Comparison of ENCODE assay signal across 13 mouse cellular contexts in the genomic region with DNA sequence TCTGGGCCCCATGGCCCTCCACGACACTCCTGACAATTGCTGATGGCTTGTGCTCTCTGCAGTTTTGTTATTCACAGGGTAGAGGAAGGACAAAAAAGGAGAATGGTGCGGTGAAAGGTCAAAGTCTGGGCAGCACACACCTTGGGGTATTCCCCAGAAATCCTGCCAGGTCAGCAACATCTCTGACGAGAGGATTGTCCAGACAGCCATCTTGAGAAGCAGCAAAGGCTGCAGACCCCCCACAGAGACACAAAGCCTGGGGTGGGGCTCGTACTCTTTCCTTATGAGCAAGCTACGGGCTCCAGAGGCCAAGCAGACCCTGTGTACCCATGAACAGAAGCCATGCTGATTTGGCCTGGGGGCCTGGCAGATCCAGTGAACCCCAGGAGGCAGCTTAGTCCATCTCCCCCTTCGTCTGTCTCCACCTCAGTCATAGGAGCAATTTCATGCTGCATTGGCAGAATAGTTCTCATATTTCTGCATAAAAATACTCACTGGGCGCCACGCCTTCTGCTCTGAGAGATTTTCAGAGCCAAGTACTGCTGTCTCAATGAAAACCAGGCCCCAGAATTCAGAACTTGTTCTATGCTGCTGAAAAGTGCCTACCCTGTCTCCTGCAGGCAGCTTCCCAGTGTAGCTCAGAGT. TPM values are rescaled to one million over a fixed set of nuclear protein-coding genes. Genes with fewer than 3 reads are reported as not detected.
DNase-seq lines count a peak whose midpoint lies in the region; ATAC-seq lines count a peak whose summit lies in the region.
"Had no signal": no experiment of that assay in that cellular context is flagged by ENCODE, and none has a peak within 500 bp of the region (broad histone marks: within the 10 kb centered on the region; RNA-seq: fewer than 3 reads in every experiment).

No protein-coding gene starts in this region.

- no peak overlapping the region for H3K4me3 ChIP-seq in heart, embryonic 13.5 days
- no peak overlapping the region for H3K4me3 ChIP-seq in neural tube, embryonic 13.5 days
- H3K4me3 ChIP-seq in forebrain, embryonic 16.5 days (replicated peaks; ENCODE audit: low read length), result no peak overlapping the region
- H3K4me3 ChIP-seq: hindbrain, embryonic 10.5 days; liver, embryonic 13.5 days had no signal

- H3K4me1 ChIP-seq in heart, embryonic 13.5 days, result peaks cover 17% of the 10 kb centered on the region
- peaks cover 24% of the 10 kb centered on the region for H3K4me1 ChIP-seq in neural tube, embryonic 13.5 days (replicated peaks)
- peaks cover 12% of the 10 kb centered on the region for H3K4me1 ChIP-seq in forebrain, embryonic 16.5 days (replicated peaks; ENCODE audit: control insufficient read depth, insufficient read depth, low read length)

- peak overlapping the region; percentile 53; the same call in 1 of the 2 replicates for H3K27ac ChIP-seq in heart, embryonic 13.5 days (replicated peaks)
- 0 out of 2 replicates have a peak overlapping the region, but pooled peaks have one; percentile 3 for H3K27ac ChIP-seq in neural tube, embryonic 13.5 days (replicated peaks)
- H3K27ac ChIP-seq in forebrain, embryonic 16.5 days (ENCODE audit: low read length), result peak overlapping the region; percentile 61; the same call in 1 of the 2 replicates
- H3K27ac ChIP-seq: hindbrain, embryonic 10.5 days; liver, embryonic 13.5 days had no signal

- peak overlapping the region; percentile 54; the same call in 1 of the 2 replicates for H3K9ac ChIP-seq in heart, embryonic 13.5 days
- H3K9ac ChIP-seq in neural tube, embryonic 13.5 days, result 0 out of 2 replicates have a peak overlapping the region, but pooled peaks have one; percentile 38
- H3K9ac ChIP-seq in forebrain, embryonic 16.5 days (replicated peaks; ENCODE audit: low read depth, low read length), result no peak overlapping the region
- H3K9ac ChIP-seq: liver, embryonic 13.5 days had no signal

- 64% methylated on average over 8 of the region's 8 CpGs for WGBS in heart, embryonic 13.5 days
- WGBS in neural tube, embryonic 13.5 days, result 64% methylated on average over 8 of the region's 8 CpGs
- WGBS in forebrain, embryonic 16.5 days, result 60% methylated on average over 8 of the region's 8 CpGs

- intact Hi-C loops in heart, postnatal 14 days (cut with DNase I), result no loop called here
- intact Hi-C loops in heart, postnatal 10 days (cut with DNase I), result no loop called here

- H3K27me3 ChIP-seq in heart, embryonic 13.5 days (replicated peaks), result no peaks in the 10 kb centered on the region
- H3K27me3 ChIP-seq in neural tube, embryonic 13.5 days, result no peaks in the 10 kb centered on the region
- no peaks in the 10 kb centered on the region for H3K27me3 ChIP-seq in forebrain, embryonic 16.5 days (replicated peaks; ENCODE audit: control insufficient read depth, insufficient read depth, low read length)
- H3K27me3 ChIP-seq: liver, embryonic 13.5 days had no signal

- peaks cover 3% of the 10 kb centered on the region; the same call in 1 of the 2 replicates for H3K36me3 ChIP-seq in heart, embryonic 13.5 days
- H3K36me3 ChIP-seq in neural tube, embryonic 13.5 days, result no peaks in the 10 kb centered on the region
- no peaks in the 10 kb centered on the region for H3K36me3 ChIP-seq in forebrain, embryonic 16.5 days (ENCODE audit: control insufficient read depth, insufficient read depth)
- H3K36me3 ChIP-seq: hindbrain, embryonic 10.5 days; liver, embryonic 13.5 days had no signal

- H3K9me3 ChIP-seq in heart, embryonic 13.5 days, result peaks cover 15% of the 10 kb centered on the region; the same call in 1 of the 2 replicates
- H3K9me3 ChIP-seq in neural tube, embryonic 13.5 days, result no peaks in the 10 kb centered on the region
- no peaks in the 10 kb centered on the region for H3K9me3 ChIP-seq in forebrain, embryonic 16.5 days (ENCODE audit: control insufficient read depth, low read length)
- H3K9me3 ChIP-seq: hindbrain, embryonic 10.5 days; liver, embryonic 13.5 days had no signal

- H3K4me2 ChIP-seq in heart, embryonic 13.5 days, result no peak overlapping the region
- no peak overlapping the region for H3K4me2 ChIP-seq in neural tube, embryonic 13.5 days
- H3K4me2 ChIP-seq in forebrain, embryonic 16.5 days (ENCODE audit: low read length), result no peak overlapping the region
- H3K4me2 ChIP-seq: liver, embryonic 13.5 days had no signal

- no peak for DNase-seq in heart, postnatal 14 days
- no peak for DNase-seq in neural tube, embryonic 10.5 days (ENCODE audit: extremely low spot score, low spot score)
- peak; percentile 42 for DNase-seq in telencephalon, adult 2 months (ENCODE audit: low read depth, low spot score)
- DNase-seq in adipocyte (ENCODE audit: low spot score), result no peak
- no peak for DNase-seq in heart, postnatal 10 days
- DNase-seq: kidney, postnatal 4 days; liver, embryonic 13.5 days had no signal

- no peak for ATAC-seq in heart, embryonic 13.5 days (ENCODE audit: extremely low read depth, insufficient number of reproducible peaks, low FRiP score, low TSS enrichment)
- ATAC-seq in neural tube, embryonic 13.5 days (ENCODE audit: low read depth), result no peak
- no peak for ATAC-seq in forebrain, embryonic 16.5 days
- ATAC-seq: CD4-positive, CD25-positive, alpha-beta regulatory T cell, adult 4 months; midbrain, embryonic 16.5 days had no signal

RNA-seq across cellular contexts. Expression of a gene that starts 27.5 kb away (rescaled TPM):
- 2.1 and 2.3 TPM in 2 replicates for polyA plus RNA-seq in heart, embryonic 13.5 days (2015; fragmentation: Nextera tagmentation; extraction: Ambion mirVana)
- total RNA-seq in heart, postnatal 14 days (2021), result 1 to 10 TPM; 1.4 to 3.8 TPM
- polyA plus RNA-seq in neural tube, embryonic 13.5 days (2015; fragmentation: Nextera tagmentation; extraction: Ambion mirVana), result 5.6 and 5.7 TPM in 2 replicates
- 6.0 and 10.7 TPM in 2 replicates for polyA plus RNA-seq in forebrain, embryonic 16.5 days (2015; fragmentation: Nextera tagmentation; extraction: Ambion mirVana)
- total RNA-seq in heart, postnatal 10 days (2021), result 1 to 10 TPM; 2.8 to 3.8 TPM

RNA-seq across cellular contexts. Expression of a gene that starts 27.7 kb away (rescaled TPM):
- 114 and 126 TPM in 2 replicates for polyA plus RNA-seq in heart, embryonic 13.5 days (2015; fragmentation: Nextera tagmentation; extraction: Ambion mirVana)
- 10 to 100 TPM; 66.6 to 67.8 TPM for total RNA-seq in heart, postnatal 14 days (2021)
- polyA plus RNA-seq in neural tube, embryonic 13.5 days (2015; fragmentation: Nextera tagmentation; extraction: Ambion mirVana), result 136 and 141 TPM in 2 replicates
- 125 and 133 TPM in 2 replicates for polyA plus RNA-seq in forebrain, embryonic 16.5 days (2015; fragmentation: Nextera tagmentation; extraction: Ambion mirVana)
- total RNA-seq in heart, postnatal 10 days (2021), result 10 to 100 TPM; 71.8 to 77.3 TPM

RNA-seq across cellular contexts. Expression of a gene that starts 47.1 kb away (rescaled TPM):
- 16.6 and 16.8 TPM in 2 replicates for polyA plus RNA-seq in heart, embryonic 13.5 days (2015; fragmentation: Nextera tagmentation; extraction: Ambion mirVana)
- total RNA-seq in heart, postnatal 14 days (2021), result 10 to 100 TPM; 18.3 to 19.6 TPM
- polyA plus RNA-seq in neural tube, embryonic 13.5 days (2015; fragmentation: Nextera tagmentation; extraction: Ambion mirVana), result 15.9 and 17.8 TPM in 2 replicates
- polyA plus RNA-seq in forebrain, embryonic 16.5 days (2015; fragmentation: Nextera tagmentation; extraction: Ambion mirVana), result 19.5 and 22.1 TPM in 2 replicates
- 10 to 100 TPM; 18.4 to 23.7 TPM for total RNA-seq in heart, postnatal 10 days (2021)

RNA-seq across cellular contexts. Expression of a gene that starts 57.3 kb away (rescaled TPM):
- polyA plus RNA-seq in heart, embryonic 13.5 days (2015; fragmentation: Nextera tagmentation; extraction: Ambion mirVana), result 0.51 and 0.53 TPM in 2 replicates
- total RNA-seq in heart, postnatal 14 days (2021), result under 1 TPM in 1 of 2 experiments, not detected in 1; 0.17 TPM
- polyA plus RNA-seq in neural tube, embryonic 13.5 days (2015; fragmentation: Nextera tagmentation; extraction: Ambion mirVana), result 6.1 and 6.2 TPM in 2 replicates
- 11.3 and 14.1 TPM in 2 replicates for polyA plus RNA-seq in forebrain, embryonic 16.5 days (2015; fragmentation: Nextera tagmentation; extraction: Ambion mirVana)
- not detected for total RNA-seq in heart, postnatal 10 days (2021)
- polyA plus RNA-seq: CD4-positive, CD25-positive, alpha-beta regulatory T cell, adult 4 months had no signal

Comparison
In these comparisons a context has a peak if more than half of its experiments do, and no peak if none do; other contexts are left out.
1. H3K27ac ChIP-seq: peak in every context shown above with its lines; median percentile 61 in forebrain, embryonic 16.5 days; 53 in heart, embryonic 13.5 days; 3 in neural tube, embryonic 13.5 days.